Mouse (Mus musculus): ENCODE results near the gene E130218I03Rik. TPM values are rescaled to one million over a fixed set of nuclear protein-coding genes. Genes with fewer than 3 reads are reported as not detected.
A peak's percentile ranks its signal among the peaks of the same experiment; 100 is the strongest.

The E130218I03Rik gene
- total RNA-seq, 1 experiment = 1.6 TPM

DNA sequence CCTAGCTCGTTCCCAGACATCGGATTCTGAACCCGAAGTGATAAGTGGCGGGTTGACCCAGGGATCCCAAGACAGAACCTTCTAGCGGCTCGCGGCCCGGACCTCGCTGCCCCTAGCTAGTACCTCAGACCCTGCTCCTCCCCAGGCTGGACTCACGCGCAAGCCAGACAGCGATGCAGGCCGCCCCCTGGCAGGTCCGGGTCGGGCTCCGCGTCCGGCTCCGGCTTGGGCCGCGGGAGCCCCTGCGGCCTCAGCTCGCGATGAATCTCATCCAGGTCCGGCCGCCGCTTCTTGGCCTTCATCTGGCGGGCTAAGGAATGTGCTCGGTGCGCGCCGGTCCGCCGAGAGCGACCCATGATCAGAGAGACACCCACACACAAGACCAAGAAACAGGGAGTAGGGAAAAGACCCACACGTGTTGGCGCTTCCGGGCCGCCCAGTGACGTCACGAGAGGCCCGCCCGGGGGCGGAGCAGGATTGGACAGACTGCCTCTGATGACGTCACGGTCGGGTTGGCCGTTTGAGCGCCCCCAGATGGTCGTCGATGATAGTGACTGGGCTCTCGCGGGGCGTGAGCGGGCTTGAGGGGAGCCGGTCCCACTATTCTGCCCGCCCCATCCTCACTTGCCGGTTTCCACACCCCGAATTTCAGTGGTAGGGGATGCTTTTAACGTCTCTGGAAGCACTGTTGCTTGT is 1.8 kb downstream of the E130218I03Rik start, which contains the start of gene Zfp593:
Zfp593 (minus strand) TSS at position 445 of the 696 bp plus-strand sequence.
- TF ChIP-seq ZC3H11A (IDR thresholded peaks at IDR 0.05; ENCODE audit: borderline replicate concordance, low read depth, low read length) (no peak), HCFC1 (IDR thresholded peaks at IDR 0.05; ENCODE audit: borderline replicate concordance, insufficient read depth, low read length) (peak; percentile 57; the same call in 1 of the 2 replicates)
- H3K27ac ChIP-seq (ENCODE audit: insufficient read depth, low read depth, low read length, poor library complexity, severe bottlenecking) = no peak within 1 kb of the TSS; the same call in 1 of the 2 replicates
- no peaks in the 10 kb centered on the region for H3K9me3 ChIP-seq (ENCODE audit: control insufficient read depth, insufficient read depth, low read depth, low read length)
- H3K36me3 ChIP-seq (ENCODE audit: control insufficient read depth, insufficient read depth, low read length, poor library complexity, severe bottlenecking) = peaks cover 10% of the 10 kb centered on the region; the same call in 1 of the 2 replicates
- peak; percentile 84 for DNase-seq (ENCODE audit: low read depth, low spot score)
- in situ Hi-C loops (cut with MboI; ENCODE audit: low sequenced_read_pairs in 2 of 2, unreplicated experiment in 2 of 2) = no loop called here
- H3K4me3 ChIP-seq (ENCODE audit: insufficient read depth in 1 of 2, low read depth in 1 of 2, low read length in 2 of 2, poor library complexity in 1 of 2, severe bottlenecking in 1 of 2) = peak within 1 kb of the TSS; percentile 74 to 85
- H3K4me1 ChIP-seq (ENCODE audit: control insufficient read depth in 2 of 2, insufficient read depth in 2 of 2, low read length in 2 of 2, poor library complexity in 1 of 2) = peaks cover 0 to 15% of the 10 kb centered on the region in 2 experiments; a peak in 3 of 4 replicates
- H3K9ac ChIP-seq (ENCODE audit: insufficient read depth, low read depth, low read length, poor library complexity, severe bottlenecking) = peak within 1 kb of the TSS; percentile 77

DNA sequence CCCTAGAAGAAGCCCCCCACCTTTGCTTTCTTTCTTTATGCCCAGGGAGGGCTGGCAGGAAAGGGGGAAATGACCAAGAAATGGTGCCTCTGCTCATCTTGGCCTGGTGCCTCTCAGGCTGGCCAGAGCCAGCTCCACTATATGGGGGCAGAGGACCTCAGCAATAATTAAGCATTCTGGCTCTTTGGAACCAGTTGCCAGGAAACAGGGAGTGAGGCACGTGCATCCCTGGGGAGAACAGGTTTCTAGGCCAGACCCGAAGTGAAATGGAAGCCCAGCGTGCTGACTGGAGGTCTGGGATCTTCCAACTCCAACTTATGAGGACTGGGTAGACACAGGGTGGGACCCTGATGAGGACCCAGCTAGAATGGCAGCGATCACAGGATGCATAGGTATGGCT is 2.8 kb downstream of the E130218I03Rik start:
- peaks cover 10% of the 10 kb centered on the region; the same call in 1 of the 2 replicates for H3K36me3 ChIP-seq (ENCODE audit: control insufficient read depth, insufficient read depth, low read length, poor library complexity, severe bottlenecking)
- no peak overlapping the region for H3K4me3 ChIP-seq (ENCODE audit: insufficient read depth in 1 of 2, low read depth in 1 of 2, low read length in 2 of 2, poor library complexity in 1 of 2, severe bottlenecking in 1 of 2)
- no peak for DNase-seq (ENCODE audit: low read depth, low spot score)
- H3K9ac ChIP-seq (ENCODE audit: insufficient read depth, low read depth, low read length, poor library complexity, severe bottlenecking) = no peak overlapping the region
- H3K27ac ChIP-seq (ENCODE audit: insufficient read depth, low read depth, low read length, poor library complexity, severe bottlenecking) = no peak overlapping the region; the same call in 1 of the 2 replicates
- TF ChIP-seq MAFK (IDR thresholded peaks at IDR 0.05; ENCODE audit: insufficient read depth, low read depth, low read length) (no peak), ZC3H11A (IDR thresholded peaks at IDR 0.05; ENCODE audit: borderline replicate concordance, low read depth, low read length) (no peak), HCFC1 (IDR thresholded peaks at IDR 0.05; ENCODE audit: borderline replicate concordance, insufficient read depth, low read length) (no peak), CHD2 (IDR thresholded peaks at IDR 0.05; ENCODE audit: low read depth, low read length) (no peak), ZNF384 (IDR thresholded peaks at IDR 0.05; ENCODE audit: low read depth, low read length) (no peak)
- H3K9me3 ChIP-seq (ENCODE audit: control insufficient read depth, insufficient read depth, low read depth, low read length) = no peaks in the 10 kb centered on the region
- in situ Hi-C loops (cut with MboI; ENCODE audit: low sequenced_read_pairs in 2 of 2, unreplicated experiment in 2 of 2) = no loop called here
- H3K4me1 ChIP-seq (ENCODE audit: control insufficient read depth in 2 of 2, insufficient read depth in 2 of 2, low read length in 2 of 2, poor library complexity in 1 of 2) = peaks cover 0 to 19% of the 10 kb centered on the region in 2 experiments; a peak in 3 of 4 replicates

DNA sequence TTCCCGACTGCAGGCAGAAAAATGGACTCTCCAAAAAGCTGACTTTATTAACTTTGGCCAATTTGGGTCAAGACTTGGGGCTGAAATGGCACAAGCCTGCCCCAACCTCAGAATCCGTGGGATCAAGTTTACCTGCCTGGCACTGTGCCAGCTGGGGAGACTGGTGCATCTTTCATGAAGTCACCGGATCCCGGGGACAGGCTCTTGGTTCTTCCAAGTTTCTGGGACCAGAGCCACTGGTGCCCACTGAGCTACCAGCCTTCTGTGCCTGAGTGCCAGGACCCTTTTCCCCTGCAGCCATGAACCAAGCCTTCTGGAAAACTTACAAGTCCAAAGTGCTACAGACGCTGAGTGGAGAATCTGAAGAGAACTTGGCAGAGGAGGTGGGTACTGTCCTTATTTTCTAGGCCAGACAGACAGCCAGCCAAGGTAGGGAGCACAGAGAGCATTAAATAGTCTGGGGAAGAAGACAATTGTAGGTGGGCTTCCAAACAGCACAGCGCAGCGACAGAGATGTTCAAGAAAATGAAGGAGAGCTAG is 3.3 kb downstream of the E130218I03Rik start, which contains the start of gene Gm30191:
Gm30191 (plus strand) TSS at position 217 of the 540 bp plus-strand sequence.
- in situ Hi-C loops (cut with MboI; ENCODE audit: low sequenced_read_pairs in 2 of 2, unreplicated experiment in 2 of 2) = no loop called here
- no peak for TF ChIP-seq HCFC1 (IDR thresholded peaks at IDR 0.05; ENCODE audit: borderline replicate concordance, insufficient read depth, low read length)
- no peak for TF ChIP-seq CHD2 (IDR thresholded peaks at IDR 0.05; ENCODE audit: low read depth, low read length)
- TF ChIP-seq ZC3H11A (IDR thresholded peaks at IDR 0.05; ENCODE audit: borderline replicate concordance, low read depth, low read length) = no peak
- no peak for TF ChIP-seq MAFK (IDR thresholded peaks at IDR 0.05; ENCODE audit: insufficient read depth, low read depth, low read length)
- TF ChIP-seq ZNF384 (IDR thresholded peaks at IDR 0.05; ENCODE audit: low read depth, low read length) = no peak
- Histone ChIP-seq H3K4me1 (ENCODE audit: control insufficient read depth in 2 of 2, insufficient read depth in 2 of 2, low read length in 2 of 2, poor library complexity in 1 of 2) (peaks cover 0 to 19% of the 10 kb centered on the region in 2 experiments; a peak in 3 of 4 replicates), H3K36me3 (ENCODE audit: control insufficient read depth, insufficient read depth, low read length, poor library complexity, severe bottlenecking) (peaks cover 10% of the 10 kb centered on the region; the same call in 1 of the 2 replicates), H3K4me3 (ENCODE audit: insufficient read depth in 1 of 2, low read depth in 1 of 2, low read length in 2 of 2, poor library complexity in 1 of 2, severe bottlenecking in 1 of 2) (no peak within 1 kb of the TSS), H3K9me3 (ENCODE audit: control insufficient read depth, insufficient read depth, low read depth, low read length) (no peaks in the 10 kb centered on the region), H3K27ac (ENCODE audit: insufficient read depth, low read depth, low read length, poor library complexity, severe bottlenecking) (no peak within 1 kb of the TSS; the same call in 1 of the 2 replicates), H3K9ac (ENCODE audit: insufficient read depth, low read depth, low read length, poor library complexity, severe bottlenecking) (no peak within 1 kb of the TSS)
- no peak for DNase-seq (ENCODE audit: low read depth, low spot score)

DNA sequence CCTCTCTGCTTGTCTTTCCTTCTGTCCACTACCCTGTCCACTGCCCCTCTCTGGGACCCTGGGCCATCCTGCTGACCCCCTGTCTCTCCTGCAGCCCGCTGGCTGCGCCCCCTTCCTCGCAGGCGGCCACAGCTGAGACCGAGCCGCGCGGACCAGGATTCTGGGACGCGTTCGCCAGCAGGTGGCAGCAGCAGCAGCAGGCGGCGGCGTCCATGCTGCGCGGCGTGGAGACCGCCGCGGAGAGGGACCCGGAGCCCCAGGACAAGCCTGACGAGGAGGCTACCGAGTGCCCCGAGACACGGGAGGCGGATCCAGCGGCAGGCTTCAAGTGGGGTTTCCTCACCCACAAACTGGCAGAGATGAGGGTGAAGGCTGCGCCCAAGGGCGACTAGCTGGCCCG is 6.2 kb downstream of the E130218I03Rik start:
- Histone ChIP-seq H3K9me3 (ENCODE audit: control insufficient read depth, insufficient read depth, low read depth, low read length) (no peaks in the 10 kb centered on the region), H3K9ac (ENCODE audit: insufficient read depth, low read depth, low read length, poor library complexity, severe bottlenecking) (peak overlapping the region; percentile 59; the same call in 1 of the 2 replicates), H3K4me3 (ENCODE audit: insufficient read depth in 1 of 2, low read depth in 1 of 2, low read length in 2 of 2, poor library complexity in 1 of 2, severe bottlenecking in 1 of 2) (peak overlapping the region; percentile 54 to 65), H3K27ac (ENCODE audit: insufficient read depth, low read depth, low read length, poor library complexity, severe bottlenecking) (no peak overlapping the region), H3K36me3 (ENCODE audit: control insufficient read depth, insufficient read depth, low read length, poor library complexity, severe bottlenecking) (no peaks in the 10 kb centered on the region), H3K4me1 (ENCODE audit: control insufficient read depth in 2 of 2, insufficient read depth in 2 of 2, low read length in 2 of 2, poor library complexity in 1 of 2) (peaks cover 6 to 25% of the 10 kb centered on the region in 2 experiments; a peak in 3 of 4 replicates)
- in situ Hi-C loops (cut with MboI; ENCODE audit: low sequenced_read_pairs in 2 of 2, unreplicated experiment in 2 of 2) = no loop called here
- no peak for DNase-seq (ENCODE audit: low read depth, low spot score)
- TF ChIP-seq CHD2 (IDR thresholded peaks at IDR 0.05; ENCODE audit: low read depth, low read length) (no peak), ZC3H11A (IDR thresholded peaks at IDR 0.05; ENCODE audit: borderline replicate concordance, low read depth, low read length) (no peak), MAFK (IDR thresholded peaks at IDR 0.05; ENCODE audit: insufficient read depth, low read depth, low read length) (no peak)
